ENCODE assay signal across 8 mouse cellular contexts in genomic region chr10:79984871-79985270, GRCm38 (mm10). TPM values are rescaled to one million over a fixed set of nuclear protein-coding genes. Genes with fewer than 3 reads are reported as not detected.
DNase-seq lines count a peak whose midpoint lies in the region; ATAC-seq and TF ChIP-seq lines count a peak whose summit lies in the region.

No protein-coding gene starts in this region.

- peak overlapping the region; percentile 97 for H3K4me2 ChIP-seq in embryonic facial prominence, embryonic 14.5 days (ENCODE audit: low read depth, low read length)
- peak overlapping the region; percentile 89 for H3K4me2 ChIP-seq in limb, embryonic 13.5 days (replicated peaks)
- peak overlapping the region; percentile 90 for H3K4me2 ChIP-seq in midbrain, embryonic 16.5 days (ENCODE audit: low read length)

- H3K4me1 ChIP-seq in embryonic facial prominence, embryonic 14.5 days (ENCODE audit: control insufficient read depth, insufficient read depth, low read length), result peaks cover 42% of the 10 kb centered on the region
- H3K4me1 ChIP-seq in heart, adult 2 months (ENCODE audit: control insufficient read depth, insufficient read depth, low read length), result peaks cover 23% of the 10 kb centered on the region
- H3K4me1 ChIP-seq in limb, embryonic 13.5 days, result peaks cover 69% of the 10 kb centered on the region
- peaks cover 41% of the 10 kb centered on the region for H3K4me1 ChIP-seq in midbrain, embryonic 16.5 days (ENCODE audit: control insufficient read depth, insufficient read depth, low read length)

- under 1% methylated on average over 22 of the region's 22 CpGs for WGBS in embryonic facial prominence, embryonic 14.5 days
- WGBS in heart, adult 2 months, result 0% methylated on average over 22 of the region's 22 CpGs
- WGBS in limb, embryonic 13.5 days, result under 1% methylated on average over 22 of the region's 22 CpGs
- under 1% methylated on average over 22 of the region's 22 CpGs for WGBS in midbrain, embryonic 16.5 days

- no peaks in the 10 kb centered on the region for H3K9me3 ChIP-seq in embryonic facial prominence, embryonic 14.5 days (ENCODE audit: control insufficient read depth, low read length)
- no peaks in the 10 kb centered on the region for H3K9me3 ChIP-seq in limb, embryonic 13.5 days
- H3K9me3 ChIP-seq in midbrain, embryonic 16.5 days (replicated peaks; ENCODE audit: control insufficient read depth, low read length, poor library complexity, severe bottlenecking), result no peaks in the 10 kb centered on the region

- peaks cover 3% of the 10 kb centered on the region; the same call in 1 of the 2 replicates for H3K36me3 ChIP-seq in embryonic facial prominence, embryonic 14.5 days (ENCODE audit: control insufficient read depth, insufficient read depth, low read length)
- no peaks in the 10 kb centered on the region for H3K36me3 ChIP-seq in heart, adult 2 months (ENCODE audit: control insufficient read depth, insufficient read depth, low read length)
- peaks cover 18% of the 10 kb centered on the region for H3K36me3 ChIP-seq in limb, embryonic 13.5 days
- H3K36me3 ChIP-seq in midbrain, embryonic 16.5 days (ENCODE audit: control insufficient read depth, insufficient read depth, low read length), result no peaks in the 10 kb centered on the region

- H3K4me3 ChIP-seq in embryonic facial prominence, embryonic 14.5 days (ENCODE audit: low read depth, low read length), result peak overlapping the region; percentile 74
- peak overlapping the region; percentile 92 for H3K4me3 ChIP-seq in heart, adult 2 months
- peak overlapping the region; percentile 74 for H3K4me3 ChIP-seq in limb, embryonic 13.5 days
- H3K4me3 ChIP-seq in midbrain, embryonic 16.5 days (ENCODE audit: low read depth, low read length), result peak overlapping the region; percentile 76

- TF ChIP-seq POLR2A in heart, adult 2 months (IDR thresholded peaks at IDR 0.05; ENCODE audit: insufficient read depth, low read depth, low read length), result peak; percentile 50; the same call in 1 of the 2 replicates

- TF ChIP-seq EP300 in heart, adult 2 months (IDR thresholded peaks at IDR 0.05; ENCODE audit: insufficient read depth, low read depth, low read length), result peak; percentile 60

- intact Hi-C loops in heart, adult 2 months (cut with DNase I), result loop anchor here (1.0 to 10.0 kb wide), 4 partner anchors 58 to 280 kb away; partner anchors contain the start of genes Arid3a, Dazap1 and Gamt

- peak; percentile 93 for ATAC-seq in embryonic facial prominence, embryonic 14.5 days (ENCODE audit: low read depth)
- ATAC-seq in limb, embryonic 13.5 days (ENCODE audit: low FRiP score, low read depth), result peak; percentile 93
- peak; percentile 94 for ATAC-seq in midbrain, embryonic 16.5 days

- peak overlapping the region; percentile 99 for H3K27ac ChIP-seq in embryonic facial prominence, embryonic 14.5 days (replicated peaks; ENCODE audit: low read depth, low read length)
- peak overlapping the region; percentile 96 for H3K27ac ChIP-seq in heart, adult 2 months
- H3K27ac ChIP-seq in limb, embryonic 13.5 days, result peak overlapping the region; percentile 97
- H3K27ac ChIP-seq in midbrain, embryonic 16.5 days (ENCODE audit: low read length), result peak overlapping the region; percentile 95

- peaks cover 5% of the 10 kb centered on the region for H3K79me2 ChIP-seq in heart, adult 2 months (replicated peaks; ENCODE audit: control insufficient read depth, insufficient read depth, low read length)

- H3K9ac ChIP-seq in embryonic facial prominence, embryonic 14.5 days (ENCODE audit: low read depth, low read length), result peak overlapping the region; percentile 87
- H3K9ac ChIP-seq in heart, adult 2 months (ENCODE audit: low read depth, low read length), result peak overlapping the region; percentile 73
- peak overlapping the region; percentile 92 for H3K9ac ChIP-seq in limb, embryonic 13.5 days
- H3K9ac ChIP-seq in midbrain, embryonic 16.5 days (ENCODE audit: low read depth, low read length), result peak overlapping the region; percentile 88

- no peaks in the 10 kb centered on the region for H3K27me3 ChIP-seq in embryonic facial prominence, embryonic 14.5 days (replicated peaks; ENCODE audit: control insufficient read depth, insufficient read depth, low read length)
- no peaks in the 10 kb centered on the region for H3K27me3 ChIP-seq in heart, adult 2 months (ENCODE audit: control insufficient read depth, insufficient read depth, low read length)
- no peaks in the 10 kb centered on the region for H3K27me3 ChIP-seq in limb, embryonic 13.5 days
- peaks cover 21% of the 10 kb centered on the region for H3K27me3 ChIP-seq in midbrain, embryonic 16.5 days (ENCODE audit: control insufficient read depth, insufficient read depth, low read depth, low read length)

- TF ChIP-seq CTCF in heart, adult 2 months (IDR thresholded peaks at IDR 0.05), result no peak

- peak; percentile 100 for DNase-seq in 3T3-L1 (ENCODE audit: low read depth, low spot score)
- DNase-seq in adrenal gland, postnatal 4 days (ENCODE audit: low spot score in 2 of 2), result peak; percentile 68 to 85
- peak; percentile 100 for DNase-seq in embryonic facial prominence, embryonic 14.5 days (ENCODE audit: low spot score)
- DNase-seq in heart, adult 2 months, result peak; percentile 92 to 98
- DNase-seq in kidney, adult 8-10 months, result peak; percentile 99 to 100
- DNase-seq in spleen, postnatal 10 days (ENCODE audit: low spot score in 2 of 2), result peak; percentile 94 to 96

RNA-seq across cellular contexts. Expression of gene Tmem259, which starts 0.7 kb away (rescaled TPM):
- total RNA-seq in adrenal gland, postnatal 4 days (2021), result 100 to 1,000 TPM; 146 to 147 TPM
- 20.6 and 22.3 TPM in 2 replicates for polyA plus RNA-seq in embryonic facial prominence, embryonic 14.5 days (2014; fragmentation: Nextera tagmentation; extraction: Ambion mirVana)
- total RNA-seq in heart, adult 2 months (2021), result 100 to 1,000 TPM; 109 to 124 TPM
- 184 and 220 TPM in 2 replicates for polyA plus RNA-seq in heart, adult 2 months (2012; rRNA removed)
- 16.0 and 19.5 TPM in 2 replicates for polyA plus RNA-seq in limb, embryonic 13.5 days (2015; fragmentation: Nextera tagmentation; extraction: Ambion mirVana)
- polyA plus RNA-seq in midbrain, embryonic 16.5 days (2015; fragmentation: Nextera tagmentation; extraction: Ambion mirVana), result 15.3 and 16.2 TPM in 2 replicates

RNA-seq across cellular contexts. Expression of gene Cnn2, which starts 3.5 kb away (rescaled TPM):
- 10 to 100 TPM; 40.9 to 48.7 TPM for total RNA-seq in adrenal gland, postnatal 4 days (2021)
- 293 and 304 TPM in 2 replicates for polyA plus RNA-seq in embryonic facial prominence, embryonic 14.5 days (2014; fragmentation: Nextera tagmentation; extraction: Ambion mirVana)
- 10 to 100 TPM; 30.2 to 39.3 TPM for total RNA-seq in heart, adult 2 months (2021)
- 52.5 and 60.7 TPM in 2 replicates for polyA plus RNA-seq in heart, adult 2 months (2012; rRNA removed)
- 287 and 299 TPM in 2 replicates for polyA plus RNA-seq in limb, embryonic 13.5 days (2015; fragmentation: Nextera tagmentation; extraction: Ambion mirVana)
- polyA plus RNA-seq in midbrain, embryonic 16.5 days (2015; fragmentation: Nextera tagmentation; extraction: Ambion mirVana), result 25.7 and 26.2 TPM in 2 replicates

RNA-seq across cellular contexts. Expression of gene Abca7, which starts 11.4 kb away (rescaled TPM):
- 10 to 100 TPM; 21.9 to 23.0 TPM for total RNA-seq in adrenal gland, postnatal 4 days (2021)
- 2.5 and 2.8 TPM in 2 replicates for polyA plus RNA-seq in embryonic facial prominence, embryonic 14.5 days (2014; fragmentation: Nextera tagmentation; extraction: Ambion mirVana)
- 1 to 10 TPM; 6.6 to 8.0 TPM for total RNA-seq in heart, adult 2 months (2021)
- polyA plus RNA-seq in heart, adult 2 months (2012; rRNA removed), result 9.2 and 10.8 TPM in 2 replicates
- 1.8 and 1.9 TPM in 2 replicates for polyA plus RNA-seq in limb, embryonic 13.5 days (2015; fragmentation: Nextera tagmentation; extraction: Ambion mirVana)
- polyA plus RNA-seq in midbrain, embryonic 16.5 days (2015; fragmentation: Nextera tagmentation; extraction: Ambion mirVana), result 4.1 and 4.8 TPM in 2 replicates

RNA-seq across cellular contexts. Expression of gene Grin3b, which starts 14.4 kb away (rescaled TPM):
- total RNA-seq in adrenal gland, postnatal 4 days (2021), result under 1 TPM; 0.25 to 0.39 TPM
- 0.37 and 0.56 TPM in 2 replicates for polyA plus RNA-seq in embryonic facial prominence, embryonic 14.5 days (2014; fragmentation: Nextera tagmentation; extraction: Ambion mirVana)
- total RNA-seq in heart, adult 2 months (2021), result under 1 TPM; 0.20 to 0.31 TPM
- polyA plus RNA-seq in heart, adult 2 months (2012; rRNA removed), result 0.20 and 0.29 TPM in 2 replicates
- 0.41 and 0.73 TPM in 2 replicates for polyA plus RNA-seq in limb, embryonic 13.5 days (2015; fragmentation: Nextera tagmentation; extraction: Ambion mirVana)
- polyA plus RNA-seq in midbrain, embryonic 16.5 days (2015; fragmentation: Nextera tagmentation; extraction: Ambion mirVana), result 0.20 and 0.28 TPM in 2 replicates

RNA-seq across cellular contexts. Expression of gene Wdr18, which starts 24.9 kb away (rescaled TPM):
- total RNA-seq in adrenal gland, postnatal 4 days (2021), result 10 to 100 TPM; 42.6 to 45.3 TPM
- 97.4 and 100 TPM in 2 replicates for polyA plus RNA-seq in embryonic facial prominence, embryonic 14.5 days (2014; fragmentation: Nextera tagmentation; extraction: Ambion mirVana)
- total RNA-seq in heart, adult 2 months (2021), result 10 to 100 TPM; 27.8 to 29.4 TPM
- polyA plus RNA-seq in heart, adult 2 months (2012; rRNA removed), result 31.7 and 32.2 TPM in 2 replicates
- polyA plus RNA-seq in limb, embryonic 13.5 days (2015; fragmentation: Nextera tagmentation; extraction: Ambion mirVana), result 105 and 106 TPM in 2 replicates
- 79.5 and 89.4 TPM in 2 replicates for polyA plus RNA-seq in midbrain, embryonic 16.5 days (2015; fragmentation: Nextera tagmentation; extraction: Ambion mirVana)

Comparison
In these comparisons a context has a peak if more than half of its experiments do, and no peak if none do; other contexts are left out.
1. Peak in every context shown above with its lines: DNase-seq, ATAC-seq, H3K4me3 ChIP-seq and H3K27ac ChIP-seq.